Mouse (Mus musculus): ENCODE measurements at regions not wholly inside any gene's neighbourhood (a gene's known extent, or its start where the extent isn't known, plus 50 kb on each side); places are given as distances from the start of the nearest gene placed in this dataset.
A peak's percentile ranks its signal among the peaks of the same experiment; 100 is the strongest.

DNA sequence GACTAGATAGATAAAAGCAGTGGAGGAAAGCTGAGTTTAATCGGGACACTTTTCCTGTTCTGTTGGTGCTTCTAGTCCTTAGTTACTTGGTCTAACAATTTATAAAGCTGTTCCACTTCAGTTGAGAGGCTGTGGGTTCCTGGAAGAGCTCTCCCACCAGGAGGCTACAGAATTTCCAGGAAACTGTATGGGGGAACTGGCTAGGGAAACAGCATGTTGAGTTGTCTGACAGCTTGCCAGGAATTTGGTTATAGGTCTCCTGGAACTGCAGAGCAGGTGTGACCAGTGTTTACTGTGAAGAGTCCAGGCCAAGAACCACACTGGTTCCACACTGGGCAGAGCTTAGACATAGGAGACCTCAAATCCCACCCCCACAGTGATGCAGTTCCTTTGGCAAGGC lies 65.0 kb upstream of the Pik3cg start:
- no peak for ATAC-seq (ENCODE audit: low FRiP score, low TSS enrichment)
- Histone ChIP-seq H3K9ac (replicated peaks; ENCODE audit: low read length) (no peak overlapping the region), H3K4me2 (replicated peaks; ENCODE audit: low read depth, low read length) (no peak overlapping the region), H3K36me3 (ENCODE audit: insufficient read depth, low read length) (no peaks in the 10 kb centered on the region), H3K27ac (ENCODE audit: low read length) (no peak overlapping the region), H3K27me3 (ENCODE audit: insufficient read depth, low read length) (no peaks in the 10 kb centered on the region), H3K4me3 (ENCODE audit: low read length) (no peak overlapping the region), H3K4me1 (ENCODE audit: insufficient read depth, low read length) (no peaks in the 10 kb centered on the region), H3K9me3 (ENCODE audit: low read length) (no peaks in the 10 kb centered on the region)
- WGBS, result 100% methylated on average over 1 of the region's 1 CpGs

- Histone ChIP-seq H3K27ac (ENCODE audit: low read length) (no peak overlapping the region), H3K4me2 (replicated peaks; ENCODE audit: low read depth, low read length) (no peak overlapping the region), H3K4me3 (ENCODE audit: low read length) (no peak overlapping the region), H3K27me3 (ENCODE audit: insufficient read depth, low read length) (no peaks in the 10 kb centered on the region), H3K4me1 (ENCODE audit: insufficient read depth, low read length) (0 out of 2 replicates have a peak, but pooled peaks cover 3% of the 10 kb centered on the region), H3K36me3 (ENCODE audit: insufficient read depth, low read length) (no peaks in the 10 kb centered on the region), H3K9ac (replicated peaks; ENCODE audit: low read length) (no peak overlapping the region), H3K9me3 (ENCODE audit: low read length) (no peaks in the 10 kb centered on the region)
- WGBS, result 66% methylated on average over 4 of the region's 4 CpGs
- ATAC-seq (ENCODE audit: low FRiP score, low TSS enrichment), result no peak
These were observed 71.4 kb upstream of the Pik3cg start for GRCm38 (mm10) chr12:32279861-32280260.

DNA sequence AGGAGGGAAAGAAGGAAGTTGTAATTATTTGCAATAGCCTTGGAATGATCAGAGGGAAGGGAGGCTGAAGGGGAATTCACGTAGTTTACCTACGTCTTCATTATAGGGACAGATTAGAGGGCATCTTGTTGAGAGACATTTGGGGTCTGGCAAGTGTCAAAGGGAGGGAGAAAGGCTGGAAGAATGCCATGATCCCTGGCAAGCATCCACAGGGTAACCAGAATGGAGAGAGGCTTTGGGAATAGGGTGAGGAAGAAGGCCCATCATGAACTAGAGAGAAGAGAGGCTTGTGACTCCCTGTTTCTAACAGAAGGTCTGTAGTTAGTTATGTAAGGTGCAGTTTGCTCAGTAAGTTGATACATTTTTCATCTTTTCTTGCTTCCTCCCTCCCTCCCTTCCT lies 71.8 kb upstream of the Pik3cg start:
- Histone ChIP-seq H3K4me2 (replicated peaks; ENCODE audit: low read depth, low read length) (no peak overlapping the region), H3K27ac (ENCODE audit: low read length) (no peak overlapping the region), H3K36me3 (ENCODE audit: insufficient read depth, low read length) (no peaks in the 10 kb centered on the region), H3K9me3 (ENCODE audit: low read length) (no peaks in the 10 kb centered on the region), H3K4me3 (ENCODE audit: low read length) (no peak overlapping the region), H3K9ac (replicated peaks; ENCODE audit: low read length) (no peak overlapping the region), H3K27me3 (ENCODE audit: insufficient read depth, low read length) (no peaks in the 10 kb centered on the region), H3K4me1 (ENCODE audit: insufficient read depth, low read length) (0 out of 2 replicates have a peak, but pooled peaks cover 3% of the 10 kb centered on the region)
- no peak for ATAC-seq (ENCODE audit: low FRiP score, low TSS enrichment)
- WGBS, result 85% methylated on average over 2 of the region's 2 CpGs

DNA sequence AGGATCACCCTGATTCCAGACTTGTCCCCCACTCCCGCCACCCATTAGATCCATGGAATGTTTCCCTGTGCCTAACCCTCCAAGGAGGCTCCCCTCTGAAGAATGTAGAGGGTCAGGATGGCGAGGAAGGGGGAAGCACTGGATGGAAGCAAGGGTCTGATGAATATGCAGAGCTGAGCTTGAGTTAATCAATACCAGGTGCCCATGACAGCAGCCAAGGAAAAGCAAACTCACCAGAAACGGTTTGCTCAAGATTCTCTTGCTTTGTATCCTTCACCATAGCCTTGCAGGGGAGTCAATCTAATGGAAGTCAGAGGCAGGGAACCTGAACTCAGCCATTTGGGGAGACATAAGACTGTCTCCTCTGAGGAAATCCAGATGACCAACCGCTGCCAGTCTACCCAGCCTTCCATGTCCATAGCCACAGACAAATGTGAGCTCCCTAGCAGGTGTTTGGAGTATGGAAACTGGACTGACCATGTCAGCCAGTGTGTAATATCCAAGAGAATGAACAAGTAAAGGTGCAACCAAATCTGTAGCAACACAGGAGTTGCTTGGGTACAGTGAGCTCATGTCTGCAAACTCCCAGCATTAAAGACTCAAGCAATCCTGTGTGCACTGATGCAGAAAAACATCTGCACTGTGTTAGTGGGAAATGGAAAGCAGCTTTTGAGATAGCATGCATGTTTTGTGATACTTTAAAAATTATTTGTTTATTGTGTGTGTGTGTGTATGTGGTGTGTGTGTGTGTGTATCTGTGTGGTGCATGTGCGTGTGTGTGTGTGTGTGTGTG lies 74.1 kb upstream of the Pik3cg start:
- Histone ChIP-seq H3K4me3 (ENCODE audit: low read length) (no peak overlapping the region), H3K36me3 (ENCODE audit: insufficient read depth, low read length) (no peaks in the 10 kb centered on the region), H3K27me3 (ENCODE audit: insufficient read depth, low read length) (no peaks in the 10 kb centered on the region), H3K9me3 (ENCODE audit: low read length) (no peaks in the 10 kb centered on the region), H3K4me1 (ENCODE audit: insufficient read depth, low read length) (0 out of 2 replicates have a peak, but pooled peaks cover 3% of the 10 kb centered on the region), H3K4me2 (replicated peaks; ENCODE audit: low read depth, low read length) (no peak overlapping the region), H3K9ac (replicated peaks; ENCODE audit: low read length) (no peak overlapping the region), H3K27ac (ENCODE audit: low read length) (no peak overlapping the region)
- 0 out of 2 replicates have a peak, but pooled peaks have one; percentile 35 for ATAC-seq (ENCODE audit: low FRiP score, low TSS enrichment)
- 54% methylated on average over 5 of the region's 5 CpGs for WGBS

DNA sequence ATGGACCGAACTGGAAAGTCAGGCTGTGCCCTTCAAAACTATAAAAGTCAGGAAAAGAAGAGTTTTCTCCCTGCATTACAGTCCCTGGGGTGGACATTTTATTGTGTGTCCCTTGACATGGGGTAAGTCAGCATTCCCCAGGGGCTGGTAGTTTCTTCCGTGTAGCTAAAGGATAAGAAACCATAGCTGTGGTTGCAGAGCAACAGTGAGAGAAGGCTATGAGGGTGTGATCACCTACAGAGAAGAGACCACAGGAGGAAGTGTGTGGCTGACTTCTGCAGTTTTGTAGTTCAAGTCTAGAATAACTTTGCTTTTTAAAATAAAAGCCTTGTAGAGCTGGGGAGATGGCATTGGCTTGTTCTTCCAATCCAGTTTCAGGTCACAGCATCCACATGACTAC lies 76.6 kb upstream of the Pik3cg start:
- no peaks in the 10 kb centered on the region for H3K36me3 ChIP-seq (ENCODE audit: insufficient read depth, low read length)
- no peak for ATAC-seq (ENCODE audit: low FRiP score, low TSS enrichment)
- H3K4me3 ChIP-seq (ENCODE audit: low read length), result no peak overlapping the region
- H3K27me3 ChIP-seq (ENCODE audit: insufficient read depth, low read length), result no peaks in the 10 kb centered on the region
- H3K9ac ChIP-seq (replicated peaks; ENCODE audit: low read length), result no peak overlapping the region
- 65% methylated on average over 2 of the region's 2 CpGs for WGBS
- no peak overlapping the region for H3K4me2 ChIP-seq (replicated peaks; ENCODE audit: low read depth, low read length)
- H3K27ac ChIP-seq (ENCODE audit: low read length), result no peak overlapping the region
- no peaks in the 10 kb centered on the region for H3K9me3 ChIP-seq (ENCODE audit: low read length)
- 0 out of 2 replicates have a peak, but pooled peaks cover 3% of the 10 kb centered on the region for H3K4me1 ChIP-seq (ENCODE audit: insufficient read depth, low read length)

GRCm38 (mm10) chr12:32286652-32287051 lies 78.2 kb upstream of the Pik3cg start:
- 24% methylated on average over 5 of the region's 5 CpGs for WGBS
- 0 out of 2 replicates have a peak, but pooled peaks cover 3% of the 10 kb centered on the region for H3K4me1 ChIP-seq (ENCODE audit: insufficient read depth, low read length)
- H3K4me2 ChIP-seq (replicated peaks; ENCODE audit: low read depth, low read length), result no peak overlapping the region
- no peaks in the 10 kb centered on the region for H3K36me3 ChIP-seq (ENCODE audit: insufficient read depth, low read length)
- H3K9me3 ChIP-seq (ENCODE audit: low read length), result no peaks in the 10 kb centered on the region
- no peak overlapping the region for H3K27ac ChIP-seq (ENCODE audit: low read length)
- no peak overlapping the region for H3K4me3 ChIP-seq (ENCODE audit: low read length)
- no peak overlapping the region for H3K9ac ChIP-seq (replicated peaks; ENCODE audit: low read length)
- ATAC-seq (ENCODE audit: low FRiP score, low TSS enrichment), result no peak
- no peaks in the 10 kb centered on the region for H3K27me3 ChIP-seq (ENCODE audit: insufficient read depth, low read length)

- H3K4me1 ChIP-seq (ENCODE audit: insufficient read depth, low read length), result no peaks in the 10 kb centered on the region
- no peaks in the 10 kb centered on the region for H3K36me3 ChIP-seq (ENCODE audit: insufficient read depth, low read length)
- H3K27me3 ChIP-seq (ENCODE audit: insufficient read depth, low read length), result no peaks in the 10 kb centered on the region
- H3K9me3 ChIP-seq (ENCODE audit: low read length), result no peaks in the 10 kb centered on the region
- H3K4me3 ChIP-seq (ENCODE audit: low read length), result no peak overlapping the region
- no peak for ATAC-seq (ENCODE audit: low FRiP score, low TSS enrichment)
- no peak overlapping the region for H3K4me2 ChIP-seq (replicated peaks; ENCODE audit: low read depth, low read length)
- no peak overlapping the region for H3K27ac ChIP-seq (ENCODE audit: low read length)
- 82% methylated on average over 5 of the region's 5 CpGs for WGBS
- no peak overlapping the region for H3K9ac ChIP-seq (replicated peaks; ENCODE audit: low read length)
These were observed 82.7 kb upstream of the Pik3cg start for GRCm38 (mm10) chr12:32291145-32291544.

DNA sequence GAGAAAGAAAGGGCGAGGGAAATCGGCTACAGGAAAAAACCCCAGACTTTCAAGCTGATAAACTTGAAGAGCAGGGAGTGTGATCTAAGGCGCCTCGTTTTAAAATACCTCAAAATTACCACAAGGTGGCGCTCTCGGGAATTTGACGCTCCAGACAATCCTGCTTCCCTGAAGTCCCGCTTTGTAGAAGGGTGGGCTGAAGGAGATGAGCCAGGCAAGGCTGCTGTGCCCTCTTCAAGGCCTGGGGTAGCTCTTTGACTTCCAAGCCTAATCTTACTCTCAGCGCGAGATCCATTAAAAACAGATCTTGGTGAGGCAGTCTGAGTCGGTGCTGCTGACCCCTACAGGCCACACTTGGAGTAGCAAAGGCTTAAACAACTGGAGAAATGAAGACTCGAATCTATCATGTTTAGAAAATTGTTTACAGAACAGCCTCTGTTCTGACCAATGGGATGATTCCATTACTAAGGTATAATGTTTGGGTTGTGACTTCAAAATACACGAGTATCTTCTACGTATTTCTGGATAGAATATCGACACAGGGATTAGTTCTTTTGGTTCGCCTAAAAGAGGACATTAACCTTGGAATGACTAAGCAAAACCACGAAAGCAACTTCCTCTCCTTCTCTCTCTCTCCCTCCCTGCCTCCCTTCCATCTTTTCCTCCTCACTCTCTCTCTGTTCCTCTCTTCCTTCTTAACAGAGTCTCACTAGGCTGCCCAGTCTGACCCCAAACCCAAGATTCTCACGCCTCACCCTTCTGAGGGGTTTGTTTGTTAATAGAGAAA lies 83.7 kb upstream of the Pik3cg start:
- H3K36me3 ChIP-seq (ENCODE audit: insufficient read depth, low read length), result no peaks in the 10 kb centered on the region
- peak overlapping the region; percentile 40 for H3K4me3 ChIP-seq (ENCODE audit: low read length)
- peak; percentile 90 for ATAC-seq (ENCODE audit: low FRiP score, low TSS enrichment)
- no peak overlapping the region for H3K27ac ChIP-seq (ENCODE audit: low read length)
- H3K9ac ChIP-seq (replicated peaks; ENCODE audit: low read length), result no peak overlapping the region; the same call in 1 of the 2 replicates
- H3K4me1 ChIP-seq (ENCODE audit: insufficient read depth, low read length), result no peaks in the 10 kb centered on the region
- H3K4me2 ChIP-seq (replicated peaks; ENCODE audit: low read depth, low read length), result peak overlapping the region; percentile 58
- WGBS, result 26% methylated on average over 18 of the region's 18 CpGs
- no peaks in the 10 kb centered on the region for H3K9me3 ChIP-seq (ENCODE audit: low read length)
- no peaks in the 10 kb centered on the region for H3K27me3 ChIP-seq (ENCODE audit: insufficient read depth, low read length)

- H3K4me2 ChIP-seq (replicated peaks; ENCODE audit: low read depth, low read length), result no peak overlapping the region
- WGBS, result 61% methylated on average over 5 of the region's 5 CpGs
- no peaks in the 10 kb centered on the region for H3K9me3 ChIP-seq (ENCODE audit: low read length)
- no peaks in the 10 kb centered on the region for H3K36me3 ChIP-seq (ENCODE audit: insufficient read depth, low read length)
- ATAC-seq (ENCODE audit: low FRiP score, low TSS enrichment), result peak; percentile 28; the same call in 1 of the 2 replicates
- no peak overlapping the region for H3K9ac ChIP-seq (replicated peaks; ENCODE audit: low read length)
- no peaks in the 10 kb centered on the region for H3K4me1 ChIP-seq (ENCODE audit: insufficient read depth, low read length)
- no peak overlapping the region for H3K4me3 ChIP-seq (ENCODE audit: low read length)
- no peaks in the 10 kb centered on the region for H3K27me3 ChIP-seq (ENCODE audit: insufficient read depth, low read length)
- H3K27ac ChIP-seq (ENCODE audit: low read length), result no peak overlapping the region
These were observed 84.3 kb upstream of the Pik3cg start for GRCm38 (mm10) chr12:32292749-32293128.

- ATAC-seq (ENCODE audit: low FRiP score, low TSS enrichment), result no peak
- H3K36me3 ChIP-seq (ENCODE audit: insufficient read depth, low read length), result no peaks in the 10 kb centered on the region
- WGBS, result 96% methylated on average over 7 of the region's 7 CpGs
These were observed 81.1 kb upstream of the Ccdc71l start for GRCm38 (mm10) chr12:32297431-32297830.

More at GRCm38 (mm10) chr12:32297431-32297830, 81.1 kb upstream of the Ccdc71l start:
- no peaks in the 10 kb centered on the region for H3K27me3 ChIP-seq (ENCODE audit: insufficient read depth, low read length)
- no peaks in the 10 kb centered on the region for H3K9me3 ChIP-seq (ENCODE audit: low read length)
- no peak overlapping the region for H3K4me2 ChIP-seq (replicated peaks; ENCODE audit: low read depth, low read length)
- H3K9ac ChIP-seq (replicated peaks; ENCODE audit: low read length), result no peak overlapping the region
- H3K27ac ChIP-seq (ENCODE audit: low read length), result no peak overlapping the region
- H3K4me3 ChIP-seq (ENCODE audit: low read length), result no peak overlapping the region
- H3K4me1 ChIP-seq (ENCODE audit: insufficient read depth, low read length), result no peaks in the 10 kb centered on the region
